ENCODE assay signal across 10 mouse cellular contexts in genomic region chr7:29134230-29134629, GRCm38 (mm10). TPM values are rescaled to one million over a fixed set of nuclear protein-coding genes. Genes with fewer than 3 reads are reported as not detected.
DNase-seq lines count a peak whose midpoint lies in the region; ATAC-seq and TF ChIP-seq lines count a peak whose summit lies in the region.
"Had no signal": no experiment of that assay in that cellular context is flagged by ENCODE, and none has a peak within 500 bp of the region (broad histone marks: within the 10 kb centered on the region; RNA-seq: fewer than 3 reads in every experiment).

No protein-coding gene starts in this region.

- no peak for TF ChIP-seq EP300 in MEL (IDR thresholded peaks at IDR 0.05; ENCODE audit: low read depth in 1 of 2, low read length in 2 of 2)
- TF ChIP-seq EP300 in liver, postnatal 0 days (IDR thresholded peaks at IDR 0.05; ENCODE audit: low read depth), result no peak

- H3K79me2 ChIP-seq in MEL (ENCODE audit: control insufficient read depth, insufficient read depth, low read length, poor library complexity), result no peaks in the 10 kb centered on the region

- no peak for TF ChIP-seq CTCF in MEL (IDR thresholded peaks at IDR 0.05 in 2 of 3, conservative IDR thresholded peaks at IDR 0.05 in 1 of 3; ENCODE audit: control insufficient read depth in 1 of 3, insufficient read depth in 1 of 3, low read depth in 2 of 3, low read length in 3 of 3, poor library complexity in 1 of 3, severe bottlenecking in 1 of 3)
- no peak for TF ChIP-seq CTCF in liver, postnatal 0 days (IDR thresholded peaks at IDR 0.05; ENCODE audit: low read depth)

- peak overlapping the region; percentile 40 for H3K4me2 ChIP-seq in heart, embryonic 14.5 days (ENCODE audit: low read length)
- peak overlapping the region; percentile 58 for H3K4me2 ChIP-seq in liver, postnatal 0 days (ENCODE audit: low read depth, low read length)

- H3K9me3 ChIP-seq in heart, embryonic 14.5 days (ENCODE audit: control insufficient read depth, low read length), result no peaks in the 10 kb centered on the region
- no peaks in the 10 kb centered on the region for H3K9me3 ChIP-seq in MEL (replicated peaks; ENCODE audit: insufficient read depth, low read length)
- H3K9me3 ChIP-seq in hindbrain, embryonic 10.5 days, result no peaks in the 10 kb centered on the region
- no peaks in the 10 kb centered on the region for H3K9me3 ChIP-seq in liver, postnatal 0 days (ENCODE audit: low read length)

- no peak overlapping the region for H3K4me3 ChIP-seq in heart, embryonic 14.5 days (ENCODE audit: control insufficient read depth in 1 of 2, insufficient read depth in 1 of 2, low read depth in 1 of 2, low read length in 2 of 2)
- H3K4me3 ChIP-seq in MEL (ENCODE audit: control insufficient read depth in 1 of 2, insufficient read depth in 1 of 2, low read depth in 2 of 2, low read length in 2 of 2), result peak overlapping the region; percentile 38 to 44
- peak overlapping the region; percentile 50 for H3K4me3 ChIP-seq in hindbrain, embryonic 10.5 days
- H3K4me3 ChIP-seq in liver, postnatal 0 days (ENCODE audit: low read depth, low read length), result peak overlapping the region; percentile 17; the same call in 1 of the 2 replicates

- no peak for ATAC-seq in heart, embryonic 14.5 days (ENCODE audit: insufficient number of reproducible peaks, insufficient read depth, low FRiP score, low read depth)
- ATAC-seq in liver, postnatal 0 days, result no peak

- WGBS in heart, embryonic 14.5 days, result 3% methylated on average over 4 of the region's 4 CpGs
- WGBS in hindbrain, embryonic 10.5 days, result 5% methylated on average over 4 of the region's 4 CpGs
- 3% methylated on average over 4 of the region's 4 CpGs for WGBS in liver, postnatal 0 days (ENCODE audit: insufficient replicate concordance)

- no peak for TF ChIP-seq RAD21 in MEL (IDR thresholded peaks at IDR 0.05; ENCODE audit: low read depth, low read length)

- H3K27ac ChIP-seq in heart, embryonic 14.5 days (replicated peaks in 1 of 2; ENCODE audit: control insufficient read depth in 1 of 2, insufficient read depth in 1 of 2, low read depth in 2 of 2, low read length in 2 of 2), result no peak overlapping the region
- H3K27ac ChIP-seq in MEL (ENCODE audit: control insufficient read depth, low read depth, low read length), result peak overlapping the region; percentile 31; the same call in 1 of the 2 replicates
- no peak overlapping the region for H3K27ac ChIP-seq in hindbrain, embryonic 10.5 days
- H3K27ac ChIP-seq in liver, postnatal 0 days (ENCODE audit: low read depth), result no peak overlapping the region

- no peaks in the 10 kb centered on the region for H3K36me3 ChIP-seq in heart, embryonic 14.5 days (ENCODE audit: control insufficient read depth, insufficient read depth, low read length)
- H3K36me3 ChIP-seq in MEL (ENCODE audit: control insufficient read depth in 1 of 2, insufficient read depth in 2 of 2, low read length in 2 of 2), result peaks cover 0 to 6% of the 10 kb centered on the region in 2 experiments; a peak in 2 of 4 replicates
- H3K36me3 ChIP-seq in hindbrain, embryonic 10.5 days, result no peaks in the 10 kb centered on the region
- H3K36me3 ChIP-seq in liver, postnatal 0 days (replicated peaks; ENCODE audit: insufficient read depth, low read length), result no peaks in the 10 kb centered on the region

- H3K27me3 ChIP-seq in heart, embryonic 14.5 days (ENCODE audit: control insufficient read depth, insufficient read depth, low read length), result peaks cover 24% of the 10 kb centered on the region
- no peaks in the 10 kb centered on the region for H3K27me3 ChIP-seq in MEL (ENCODE audit: control insufficient read depth in 1 of 2, insufficient read depth in 2 of 2, low read length in 2 of 2)
- peaks cover 27% of the 10 kb centered on the region for H3K27me3 ChIP-seq in hindbrain, embryonic 10.5 days (ENCODE audit: insufficient read depth, poor library complexity, severe bottlenecking)
- H3K27me3 ChIP-seq in liver, postnatal 0 days (ENCODE audit: insufficient read depth, low read length), result no peaks in the 10 kb centered on the region

- no peak overlapping the region for H3K9ac ChIP-seq in heart, embryonic 14.5 days (ENCODE audit: low read length)
- peak overlapping the region; percentile 55 for H3K9ac ChIP-seq in MEL (ENCODE audit: control insufficient read depth, low read depth, low read length, poor library complexity, severe bottlenecking)
- H3K9ac ChIP-seq in liver, postnatal 0 days (replicated peaks), result no peak overlapping the region

- peaks cover 0 to 3% of the 10 kb centered on the region in 2 experiments; a peak in 1 of 4 replicates for H3K4me1 ChIP-seq in heart, embryonic 14.5 days (ENCODE audit: control insufficient read depth in 2 of 2, insufficient read depth in 2 of 2, low read length in 2 of 2)
- H3K4me1 ChIP-seq in MEL (ENCODE audit: control insufficient read depth in 1 of 2, insufficient read depth in 2 of 2, low read length in 2 of 2), result peaks cover 3 to 9% of the 10 kb centered on the region in 2 experiments; a peak in 3 of 4 replicates
- peaks cover 23% of the 10 kb centered on the region for H3K4me1 ChIP-seq in hindbrain, embryonic 10.5 days (replicated peaks)
- no peaks in the 10 kb centered on the region for H3K4me1 ChIP-seq in liver, postnatal 0 days (ENCODE audit: insufficient read depth)

- no peak for TF ChIP-seq POLR2A in MEL (IDR thresholded peaks at IDR 0.05; ENCODE audit: control insufficient read depth in 1 of 2, insufficient read depth in 1 of 2, low read depth in 1 of 2, low read length in 2 of 2, poor library complexity in 1 of 2)

- no peak for DNase-seq in heart, adult 18-20 months
- DNase-seq in MEL (ENCODE audit: low read depth, low spot score), result no peak
- DNase-seq in hindbrain, embryonic 10.5 days (ENCODE audit: low spot score), result no peak
- DNase-seq in liver, postnatal 0 days, result no peak
- DNase-seq in urinary bladder, postnatal 4 days (ENCODE audit: low spot score in 2 of 2), result no peak
- DNase-seq in cerebellum, postnatal 14 days, result no peak
- DNase-seq in adrenal gland, postnatal 14 days, result no peak
- DNase-seq: gastrocnemius, postnatal 10 days; lung, adult 2 months had no signal

TF ChIP-seq in MEL, 35 proteins besides CTCF, POLR2A, EP300 and RAD21 (continues in another document):
- TF ChIP-seq GATA1 (IDR thresholded peaks at IDR 0.05; ENCODE audit: low read depth, low read length) (no peak), NELFE (IDR thresholded peaks at IDR 0.05; ENCODE audit: low read depth, low read length) (0 out of 2 replicates have a peak, but pooled peaks have one; percentile 15), CHD1 (IDR thresholded peaks at IDR 0.05; ENCODE audit: low read depth, low read length) (0 out of 2 replicates have a peak, but pooled peaks have one; percentile 73)

RNA-seq across cellular contexts. Expression of gene Rasgrp4, which starts 0.4 kb away (rescaled TPM):
- polyA plus RNA-seq in heart, embryonic 14.5 days (2014; fragmentation: Nextera tagmentation; extraction: Ambion mirVana), result 0.39 and 0.43 TPM in 2 replicates
- total RNA-seq in heart, adult 18-20 months (2021), result 1 to 10 TPM in 1 of 2 experiments, under 1 TPM in 1; 0.92 to 1.1 TPM
- total RNA-seq in MEL (2012; rRNA removed), result 0.46 and 0.56 TPM in 2 replicates
- polyA plus RNA-seq in MEL (2012; ENCODE audit: insufficient read depth in 1 of 2, insufficient read length in 2 of 2, low read depth in 1 of 2, low replicate concordance in 2 of 2, missing spikeins in 1 of 2), result 1 to 10 TPM in 1 of 2 experiments, not detected in 1; 1.9 TPM
- 0.34 and 0.54 TPM in 2 replicates for polyA plus RNA-seq in hindbrain, embryonic 10.5 days (2016; fragmentation: Nextera tagmentation; extraction: Ambion mirVana)
- 0.94 and 1.7 TPM in 2 replicates for polyA plus RNA-seq in liver, postnatal 0 days (2015; fragmentation: Nextera tagmentation; extraction: Ambion mirVana)
- 1.8 and 2.2 TPM in 2 replicates for total RNA-seq in adrenal gland, postnatal 14 days (2021)

RNA-seq across cellular contexts. Expression of gene Ryr1, which starts 9.3 kb away (rescaled TPM):
- 0.05 and 0.08 TPM in 2 replicates for polyA plus RNA-seq in heart, embryonic 14.5 days (2014; fragmentation: Nextera tagmentation; extraction: Ambion mirVana)
- under 1 TPM; 0.07 to 0.13 TPM for total RNA-seq in heart, adult 18-20 months (2021)
- 0.16 and 0.27 TPM in 2 replicates for total RNA-seq in MEL (2012; rRNA removed)
- polyA plus RNA-seq in MEL (2012; ENCODE audit: insufficient read depth in 1 of 2, insufficient read length in 2 of 2, low read depth in 1 of 2, low replicate concordance in 2 of 2, missing spikeins in 1 of 2), result under 1 TPM in 1 of 2 experiments, not detected in 1; 0.54 TPM
- 0.51 and 0.97 TPM in 2 replicates for polyA plus RNA-seq in hindbrain, embryonic 10.5 days (2016; fragmentation: Nextera tagmentation; extraction: Ambion mirVana)
- 0.09 and 0.33 TPM in 2 replicates for polyA plus RNA-seq in liver, postnatal 0 days (2015; fragmentation: Nextera tagmentation; extraction: Ambion mirVana)
- total RNA-seq in adrenal gland, postnatal 14 days (2021), result 0.11 and 0.19 TPM in 2 replicates

RNA-seq across cellular contexts. Expression of gene Fam98c, which starts 21.8 kb away (rescaled TPM):
- 13.9 and 14.4 TPM in 2 replicates for polyA plus RNA-seq in heart, embryonic 14.5 days (2014; fragmentation: Nextera tagmentation; extraction: Ambion mirVana)
- 10 to 100 TPM; 10.4 to 12.1 TPM for total RNA-seq in heart, adult 18-20 months (2021)
- 11.2 and 14.3 TPM in 2 replicates for total RNA-seq in MEL (2012; rRNA removed)
- 10 to 100 TPM in 1 of 2 experiments, not detected in 1; 32.0 TPM for polyA plus RNA-seq in MEL (2012; ENCODE audit: insufficient read depth in 1 of 2, insufficient read length in 2 of 2, low read depth in 1 of 2, low replicate concordance in 2 of 2, missing spikeins in 1 of 2)
- polyA plus RNA-seq in hindbrain, embryonic 10.5 days (2016; fragmentation: Nextera tagmentation; extraction: Ambion mirVana), result 17.6 and 18.4 TPM in 2 replicates
- 10.5 and 12.5 TPM in 2 replicates for polyA plus RNA-seq in liver, postnatal 0 days (2015; fragmentation: Nextera tagmentation; extraction: Ambion mirVana)
- total RNA-seq in adrenal gland, postnatal 14 days (2021), result 8.0 and 15.8 TPM in 2 replicates

RNA-seq across cellular contexts. Expression of gene Ggn, which starts 35.8 kb away (rescaled TPM):
- polyA plus RNA-seq in heart, embryonic 14.5 days (2014; fragmentation: Nextera tagmentation; extraction: Ambion mirVana), result 0.28 and 0.86 TPM in 2 replicates
- total RNA-seq in heart, adult 18-20 months (2021), result under 1 TPM; 0.25 to 0.28 TPM
- total RNA-seq in MEL (2012; rRNA removed), result 0.07 and 0.19 TPM in 2 replicates
- polyA plus RNA-seq in MEL (2012; ENCODE audit: insufficient read depth in 1 of 2, insufficient read length in 2 of 2, low read depth in 1 of 2, low replicate concordance in 2 of 2, missing spikeins in 1 of 2), result 1 to 10 TPM in 1 of 2 experiments, not detected in 1; 1.0 TPM
- polyA plus RNA-seq in hindbrain, embryonic 10.5 days (2016; fragmentation: Nextera tagmentation; extraction: Ambion mirVana), result 1.1 TPM in 2 replicates
- polyA plus RNA-seq in liver, postnatal 0 days (2015; fragmentation: Nextera tagmentation; extraction: Ambion mirVana), result not detected in 2 replicates
- total RNA-seq in adrenal gland, postnatal 14 days (2021), result 1.1 and 1.2 TPM in 2 replicates

RNA-seq across cellular contexts. Expression of gene Spred3, which starts 36.0 kb away (rescaled TPM):
- 1.3 and 1.6 TPM in 2 replicates for polyA plus RNA-seq in heart, embryonic 14.5 days (2014; fragmentation: Nextera tagmentation; extraction: Ambion mirVana)
- under 1 TPM; 0.60 to 0.77 TPM for total RNA-seq in heart, adult 18-20 months (2021)
- 0.42 and 0.62 TPM in 2 replicates for total RNA-seq in MEL (2012; rRNA removed)
- 1 to 10 TPM in 1 of 2 experiments, not detected in 1; 3.9 TPM for polyA plus RNA-seq in MEL (2012; ENCODE audit: insufficient read depth in 1 of 2, insufficient read length in 2 of 2, low read depth in 1 of 2, low replicate concordance in 2 of 2, missing spikeins in 1 of 2)
- polyA plus RNA-seq in hindbrain, embryonic 10.5 days (2016; fragmentation: Nextera tagmentation; extraction: Ambion mirVana), result 3.5 and 3.6 TPM in 2 replicates
- polyA plus RNA-seq in liver, postnatal 0 days (2015; fragmentation: Nextera tagmentation; extraction: Ambion mirVana), result 0.13 and 0.21 TPM in 2 replicates
- 6.6 and 6.9 TPM in 2 replicates for total RNA-seq in adrenal gland, postnatal 14 days (2021)

Comparison
In these comparisons a context has a peak if more than half of its experiments do, and no peak if none do; other contexts are left out.
1. H3K4me3 ChIP-seq: peak in MEL (2 of 2), hindbrain, embryonic 10.5 days (single experiment) and liver, postnatal 0 days (single experiment); none in heart, embryonic 14.5 days (0 of 2).